In the genomic region with DNA sequence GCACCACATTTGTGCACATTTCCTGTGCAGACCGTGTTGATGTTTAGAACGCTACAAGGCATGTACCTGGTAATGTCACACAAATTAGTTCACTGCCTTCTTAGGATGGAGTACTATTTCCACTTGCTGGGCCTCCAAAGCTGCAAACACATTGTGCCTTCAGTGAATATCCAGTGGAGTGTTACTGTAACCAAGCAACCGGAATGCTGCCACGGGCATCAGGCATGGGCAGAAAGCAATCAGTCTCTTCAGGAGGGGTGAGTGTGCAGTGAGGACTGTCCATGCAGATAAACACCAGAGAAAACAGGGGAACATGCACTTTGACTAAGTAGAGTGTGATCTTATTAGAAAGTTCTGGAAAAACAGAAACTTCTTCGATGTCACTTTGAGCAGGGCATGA, we compare ENCODE assay signal across 11 mouse cellular contexts.
DNase-seq lines count a peak whose midpoint lies in the region; ATAC-seq and TF ChIP-seq lines count a peak whose summit lies in the region.
"Had no signal": no experiment of that assay in that cellular context is flagged by ENCODE, and none has a peak within 500 bp of the region (broad histone marks: within the 10 kb centered on the region; RNA-seq: fewer than 3 reads in every experiment).

No protein-coding gene starts in this region.

- no peaks in the 10 kb centered on the region for H3K27me3 ChIP-seq in forebrain, embryonic 14.5 days (replicated peaks; ENCODE audit: control insufficient read depth, insufficient read depth, low read length)
- no peaks in the 10 kb centered on the region for H3K27me3 ChIP-seq in kidney, embryonic 15.5 days
- no peaks in the 10 kb centered on the region for H3K27me3 ChIP-seq in midbrain, postnatal 0 days (ENCODE audit: insufficient read depth, low read length)

- no peaks in the 10 kb centered on the region for H3K9me3 ChIP-seq in forebrain, embryonic 14.5 days (replicated peaks; ENCODE audit: control insufficient read depth, low read length)
- H3K9me3 ChIP-seq in kidney, embryonic 15.5 days (replicated peaks), result no peaks in the 10 kb centered on the region
- H3K9me3 ChIP-seq in midbrain, postnatal 0 days (ENCODE audit: low read length), result no peaks in the 10 kb centered on the region

- no peak overlapping the region for H3K9ac ChIP-seq in forebrain, embryonic 14.5 days (ENCODE audit: low read length)
- no peak overlapping the region for H3K9ac ChIP-seq in kidney, embryonic 15.5 days
- H3K9ac ChIP-seq in midbrain, postnatal 0 days (replicated peaks; ENCODE audit: low read length, poor library complexity, severe bottlenecking), result no peak overlapping the region
- H3K9ac ChIP-seq: liver, postnatal 0 days had no signal

- H3K36me3 ChIP-seq in forebrain, embryonic 14.5 days (ENCODE audit: control insufficient read depth, insufficient read depth, low read length), result no peaks in the 10 kb centered on the region
- H3K36me3 ChIP-seq in kidney, embryonic 15.5 days, result no peaks in the 10 kb centered on the region
- H3K36me3 ChIP-seq in midbrain, postnatal 0 days (ENCODE audit: insufficient read depth, low read length), result no peaks in the 10 kb centered on the region

- H3K4me1 ChIP-seq in forebrain, embryonic 14.5 days (ENCODE audit: control insufficient read depth, insufficient read depth, low read length), result peaks cover 9% of the 10 kb centered on the region
- H3K4me1 ChIP-seq in kidney, embryonic 15.5 days, result peaks cover 11% of the 10 kb centered on the region
- no peaks in the 10 kb centered on the region; the same call in 1 of the 2 replicates for H3K4me1 ChIP-seq in midbrain, postnatal 0 days (ENCODE audit: insufficient read depth, low read length)

- peak; percentile 55 for DNase-seq in embryo, embryonic 10.5 days (ENCODE audit: low spot score)
- peak; percentile 71 for DNase-seq in forebrain, embryonic 14.5 days (ENCODE audit: low spot score)
- peak; percentile 67 for DNase-seq in midbrain, postnatal 0 days (ENCODE audit: low spot score)
- no peak for DNase-seq in adrenal gland, postnatal 14 days
- DNase-seq in lung, postnatal 4 days, result no peak
- DNase-seq in heart, postnatal 25 days (ENCODE audit: low spot score), result no peak
- DNase-seq in ovary, postnatal 14 days (ENCODE audit: low spot score), result no peak
- DNase-seq: cerebellum, adult 11-12 months; layer of hippocampus, postnatal 36 days; liver, postnatal 0 days had no signal

- H3K4me3 ChIP-seq in forebrain, embryonic 14.5 days (ENCODE audit: low read depth, low read length), result no peak overlapping the region
- H3K4me3 ChIP-seq in kidney, embryonic 15.5 days (replicated peaks), result no peak overlapping the region
- no peak overlapping the region for H3K4me3 ChIP-seq in midbrain, postnatal 0 days (ENCODE audit: low read depth, low read length)

- H3K27ac ChIP-seq in forebrain, embryonic 14.5 days (ENCODE audit: low read depth, low read length), result no peak overlapping the region
- no peak overlapping the region for H3K27ac ChIP-seq in kidney, embryonic 15.5 days
- no peak overlapping the region for H3K27ac ChIP-seq in midbrain, postnatal 0 days (ENCODE audit: low read depth, low read length)

- ATAC-seq in forebrain, embryonic 14.5 days, result peak; percentile 93
- ATAC-seq in kidney, embryonic 15.5 days (replicated peaks; ENCODE audit: low FRiP score), result peak; percentile 99
- ATAC-seq in midbrain, postnatal 0 days (ENCODE audit: low FRiP score), result peak; percentile 62; the same call in 1 of the 2 replicates
- ATAC-seq: liver, postnatal 0 days had no signal

- intact Hi-C loops in heart, postnatal 25 days (cut with DNase I), result no loop called here

- H3K4me2 ChIP-seq in forebrain, embryonic 14.5 days (ENCODE audit: low read length), result no peak overlapping the region
- H3K4me2 ChIP-seq in kidney, embryonic 15.5 days, result no peak overlapping the region
- H3K4me2 ChIP-seq in midbrain, postnatal 0 days (ENCODE audit: low read depth, low read length, poor library complexity, severe bottlenecking), result no peak overlapping the region

- TF ChIP-seq CTCF in midbrain, postnatal 0 days (IDR thresholded peaks at IDR 0.05), result no peak

- 22% methylated on average over 5 of the region's 5 CpGs for WGBS in forebrain, embryonic 14.5 days
- 47% methylated on average over 5 of the region's 5 CpGs for WGBS in kidney, embryonic 15.5 days
- WGBS in midbrain, postnatal 0 days, result 23% methylated on average over 5 of the region's 5 CpGs

Comparison
In these comparisons a context has a peak if more than half of its experiments do, and no peak if none do; other contexts are left out.
1. DNase-seq: peak in embryo, embryonic 10.5 days (single experiment), forebrain, embryonic 14.5 days (single experiment) and midbrain, postnatal 0 days (single experiment); none in adrenal gland, postnatal 14 days (single experiment), lung, postnatal 4 days (0 of 2), heart, postnatal 25 days (single experiment) and ovary, postnatal 14 days (single experiment).
2. Peak in every context shown above with its lines, with median percentiles within 50 percentile points of each other: ATAC-seq.